Mouse (Mus musculus): ENCODE measurements around the gene Gm7138. TPM values are rescaled to one million over a fixed set of nuclear protein-coding genes. Genes with fewer than 3 reads are reported as not detected.
A peak's percentile ranks its signal among the peaks of the same experiment; 100 is the strongest.

The Gm7138 gene
- polyA plus RNA-seq, 1 experiment: not detected

- no peak for TF ChIP-seq CTCF (IDR thresholded peaks at IDR 0.05; ENCODE audit: borderline replicate concordance, insufficient read depth, low read length)
- no peak for TF ChIP-seq POLR2A (IDR thresholded peaks at IDR 0.05; ENCODE audit: low read depth, low read length)
- Histone ChIP-seq H3K4me1 (ENCODE audit: control insufficient read depth, insufficient read depth, low read length) (no peaks in the 10 kb centered on the region), H3K4me3 (ENCODE audit: insufficient read depth, low read length) (no peak overlapping the region), H3K27ac (ENCODE audit: insufficient read depth, low read length) (no peak overlapping the region)
These were observed 37.8 kb downstream of the Gm7138 start for GRCm38 (mm10) chr10:77738929-77739328.

- no peak overlapping the region for H3K4me3 ChIP-seq (ENCODE audit: insufficient read depth, low read length)
- no peak for TF ChIP-seq CTCF (IDR thresholded peaks at IDR 0.05; ENCODE audit: borderline replicate concordance, insufficient read depth, low read length)
- TF ChIP-seq POLR2A (IDR thresholded peaks at IDR 0.05; ENCODE audit: low read depth, low read length): no peak
- no peaks in the 10 kb centered on the region for H3K4me1 ChIP-seq (ENCODE audit: control insufficient read depth, insufficient read depth, low read length)
- no peak overlapping the region for H3K27ac ChIP-seq (ENCODE audit: insufficient read depth, low read length)
These were observed 40.8 kb downstream of the Gm7138 start for GRCm38 (mm10) chr10:77735928-77736327.

- 0 out of 2 replicates have a peak, but pooled peaks have one; percentile 19 for TF ChIP-seq CTCF (IDR thresholded peaks at IDR 0.05; ENCODE audit: borderline replicate concordance, insufficient read depth, low read length)
- no peak for TF ChIP-seq POLR2A (IDR thresholded peaks at IDR 0.05; ENCODE audit: low read depth, low read length)
- H3K27ac ChIP-seq (ENCODE audit: insufficient read depth, low read length): no peak overlapping the region
- no peaks in the 10 kb centered on the region for H3K4me1 ChIP-seq (ENCODE audit: control insufficient read depth, insufficient read depth, low read length)
- no peak overlapping the region for H3K4me3 ChIP-seq (ENCODE audit: insufficient read depth, low read length)
These were observed 47.5 kb downstream of the Gm7138 start for GRCm38 (mm10) chr10:77729241-77729640.

GRCm38 (mm10) chr10:77728280-77728679 is 48.5 kb downstream of the Gm7138 start:
- H3K4me1 ChIP-seq (ENCODE audit: control insufficient read depth, insufficient read depth, low read length): no peaks in the 10 kb centered on the region
- no peak overlapping the region for H3K4me3 ChIP-seq (ENCODE audit: insufficient read depth, low read length)
- no peak for TF ChIP-seq POLR2A (IDR thresholded peaks at IDR 0.05; ENCODE audit: low read depth, low read length)
- TF ChIP-seq CTCF (IDR thresholded peaks at IDR 0.05; ENCODE audit: borderline replicate concordance, insufficient read depth, low read length): no peak
- H3K27ac ChIP-seq (ENCODE audit: insufficient read depth, low read length): no peak overlapping the region

Other genes with a start within 250 kb of the Gm7138 start
- gene Itgb2, start 246.7 kb downstream of the Gm7138 start, polyA plus RNA-seq (2011; ENCODE audit: insufficient read length, low read depth, missing spikeins): 0.57 and 1.4 TPM in 2 replicates
- gene Pttg1ip, start 195.2 kb downstream of the Gm7138 start, polyA plus RNA-seq (2011; ENCODE audit: insufficient read length, low read depth, missing spikeins): 138 and 151 TPM in 2 replicates
- gene Sumo3, start 170.8 kb downstream of the Gm7138 start, polyA plus RNA-seq (2011; ENCODE audit: insufficient read length, low read depth, missing spikeins): 130 and 167 TPM in 2 replicates
- gene Gm49325, start 170.7 kb downstream of the Gm7138 start, polyA plus RNA-seq (2011; ENCODE audit: insufficient read length, low read depth, missing spikeins): 31.7 and 53.4 TPM in 2 replicates
- gene Ube2g2, start 154.7 kb downstream of the Gm7138 start, polyA plus RNA-seq (2011; ENCODE audit: insufficient read length, low read depth, missing spikeins): 62.1 and 63.8 TPM in 2 replicates
- gene Tspear, start 90.4 kb downstream of the Gm7138 start, polyA plus RNA-seq (2011; ENCODE audit: insufficient read length, low read depth, missing spikeins): not detected in 2 replicates
- not detected in 2 replicates for gene Gm19402, start 86.2 kb downstream of the Gm7138 start, polyA plus RNA-seq (2011; ENCODE audit: insufficient read length, low read depth, missing spikeins)
- not detected in 2 replicates for gene Gm9508, start 79.7 kb downstream of the Gm7138 start, polyA plus RNA-seq (2011; ENCODE audit: insufficient read length, low read depth, missing spikeins)
- not detected in 2 replicates for gene Gm10272, start 70.3 kb downstream of the Gm7138 start, polyA plus RNA-seq (2011; ENCODE audit: insufficient read length, low read depth, missing spikeins)
- gene Gm10024, start 65.5 kb downstream of the Gm7138 start, polyA plus RNA-seq (2011; ENCODE audit: insufficient read length, low read depth, missing spikeins): not detected in 2 replicates
- not detected in 2 replicates for gene Gm10142, start 61.1 kb downstream of the Gm7138 start, polyA plus RNA-seq (2011; ENCODE audit: insufficient read length, low read depth, missing spikeins)
- not detected in 2 replicates for gene Krtap12-1, start 56.3 kb downstream of the Gm7138 start, polyA plus RNA-seq (2011; ENCODE audit: insufficient read length, low read depth, missing spikeins)
- gene Gm10100, start 50.5 kb downstream of the Gm7138 start, polyA plus RNA-seq (2011; ENCODE audit: insufficient read length, low read depth, missing spikeins): not detected in 2 replicates
- gene Gm18596, start 34.3 kb downstream of the Gm7138 start, polyA plus RNA-seq (2011; ENCODE audit: insufficient read length, low read depth, missing spikeins): not detected in 2 replicates
- not detected in 2 replicates for gene Gm9736, start 25.6 kb downstream of the Gm7138 start, polyA plus RNA-seq (2011; ENCODE audit: insufficient read length, low read depth, missing spikeins)
- gene Gm3233, start 17.3 kb downstream of the Gm7138 start, polyA plus RNA-seq (2011; ENCODE audit: insufficient read length, low read depth, missing spikeins): not detected in 2 replicates
- gene Gm3238, start 5.6 kb downstream of the Gm7138 start, polyA plus RNA-seq (2011; ENCODE audit: insufficient read length, low read depth, missing spikeins): not detected in 2 replicates
- not detected in 2 replicates for gene Gm3250, start 5.6 kb upstream of the Gm7138 start, polyA plus RNA-seq (2011; ENCODE audit: insufficient read length, low read depth, missing spikeins)
- gene Gm7137, start 11.3 kb upstream of the Gm7138 start, polyA plus RNA-seq (2011; ENCODE audit: insufficient read length, low read depth, missing spikeins): not detected in 2 replicates
- not detected in 2 replicates for gene Gm9639, start 18.1 kb upstream of the Gm7138 start, polyA plus RNA-seq (2011; ENCODE audit: insufficient read length, low read depth, missing spikeins)
- not detected in 2 replicates for gene Gm19668, start 22.2 kb upstream of the Gm7138 start, polyA plus RNA-seq (2011; ENCODE audit: insufficient read length, low read depth, missing spikeins)
- not detected in 2 replicates for gene Gm9507, start 34.9 kb upstream of the Gm7138 start, polyA plus RNA-seq (2011; ENCODE audit: insufficient read length, low read depth, missing spikeins)
- gene Gm2696, start 37.7 kb upstream of the Gm7138 start, polyA plus RNA-seq (2011; ENCODE audit: insufficient read length, low read depth, missing spikeins): not detected in 2 replicates
- gene Krtap10-4, start 50.2 kb upstream of the Gm7138 start, polyA plus RNA-seq (2011; ENCODE audit: insufficient read length, low read depth, missing spikeins): not detected in 2 replicates
- not detected in 2 replicates for gene Krtap10-10, start 59.0 kb upstream of the Gm7138 start, polyA plus RNA-seq (2011; ENCODE audit: insufficient read length, low read depth, missing spikeins)
- gene Gm36176, start 69.9 kb upstream of the Gm7138 start, polyA plus RNA-seq (2011; ENCODE audit: insufficient read length, low read depth, missing spikeins): not detected in 2 replicates
- not detected in 2 replicates for gene Gm10318, start 75.9 kb upstream of the Gm7138 start, polyA plus RNA-seq (2011; ENCODE audit: insufficient read length, low read depth, missing spikeins)
- gene Gm3285, start 85.0 kb upstream of the Gm7138 start, polyA plus RNA-seq (2011; ENCODE audit: insufficient read length, low read depth, missing spikeins): not detected in 2 replicates
- gene Lrrc3, start 125.6 kb upstream of the Gm7138 start, polyA plus RNA-seq (2011; ENCODE audit: insufficient read length, low read depth, missing spikeins): 1.8 and 1.9 TPM in 2 replicates
- not detected in 2 replicates for gene Trpm2, start 193.6 kb upstream of the Gm7138 start, polyA plus RNA-seq (2011; ENCODE audit: insufficient read length, low read depth, missing spikeins)
- 10.5 and 11.9 TPM in 2 replicates for gene 1810043G02Rik, start 201.6 kb upstream of the Gm7138 start, polyA plus RNA-seq (2011; ENCODE audit: insufficient read length, low read depth, missing spikeins)
- gene Pfkl, start 233.1 kb upstream of the Gm7138 start, polyA plus RNA-seq (2011; ENCODE audit: insufficient read length, low read depth, missing spikeins): 46.8 and 59.8 TPM in 2 replicates